Mouse (Mus musculus) retina, postnatal 7 days (tissue): ENCODE measurements at regions not wholly inside any gene's neighbourhood (a gene's known extent, or its start where the extent isn't known, plus 50 kb on each side); places are given as distances from the start of the nearest gene placed in this dataset.
"Not testable (repeated sequence)": the region's sequence is repeated elsewhere in the genome, so short reads cannot be mapped to it uniquely, and the experiment has no call there.

Experiments
- DNase-seq: peaks from one replicate; pipeline ENCODE4 v3.0.0-alpha.2; 2012; ENCODE audit warnings: low read depth, low spot score

DNA sequence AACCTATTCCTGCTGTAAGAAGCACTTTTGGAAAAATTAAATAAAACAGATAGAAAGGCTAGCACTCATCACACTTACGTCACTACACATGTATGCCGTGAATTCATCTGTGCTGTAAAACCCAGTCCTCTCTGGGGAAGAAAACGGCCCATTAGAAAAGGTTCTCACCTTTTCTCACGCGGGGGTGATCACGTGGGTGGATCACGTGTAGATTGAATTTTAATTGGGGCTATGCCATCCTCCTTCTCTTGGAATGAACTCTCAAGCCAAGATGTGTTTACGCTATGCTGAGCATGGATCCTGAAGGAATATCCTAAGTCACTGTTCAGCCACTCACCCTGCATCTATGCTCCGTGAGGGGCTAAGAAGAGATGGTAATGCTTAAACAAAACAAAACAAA lies 172.8 kb upstream of the Klf14 start:
- DNase-seq, result no peak

DNA sequence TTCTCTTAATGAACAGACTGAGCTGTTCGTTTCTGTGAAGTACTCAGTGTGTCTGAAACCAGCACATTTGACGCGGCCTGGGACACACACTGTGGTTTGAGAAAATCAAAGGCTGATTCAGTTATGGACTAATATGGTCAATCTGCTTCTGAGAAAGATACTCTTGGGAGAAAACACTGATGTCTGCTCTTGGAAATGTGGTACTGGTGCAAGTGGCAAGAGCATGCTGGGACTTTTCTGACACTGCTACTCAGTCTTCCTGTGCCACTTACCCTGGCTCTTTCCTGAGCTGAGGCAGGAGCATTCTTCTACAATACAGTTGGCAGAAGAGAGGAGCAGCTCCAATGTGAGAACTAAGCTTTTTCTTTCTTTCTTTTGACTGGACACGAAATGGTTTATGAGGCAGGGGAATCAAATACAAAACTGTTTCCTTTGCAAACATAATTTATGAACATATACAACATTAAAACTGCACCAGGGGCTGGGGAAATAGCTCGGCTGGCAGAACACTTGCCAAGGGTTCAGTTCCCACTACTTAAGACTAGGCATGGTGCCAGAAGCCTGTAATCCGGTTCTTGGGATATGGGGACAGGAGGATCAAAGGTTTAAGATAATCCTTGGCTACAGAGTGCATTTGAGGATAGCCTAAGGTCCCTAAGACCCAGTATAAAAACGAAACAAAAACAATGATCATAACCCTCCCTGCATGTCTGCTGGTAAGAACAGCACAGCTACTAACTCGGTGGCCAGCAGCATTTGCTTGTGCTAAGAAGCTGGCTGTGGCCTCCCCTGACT lies 173.7 kb upstream of the Klf14 start:
- DNase-seq, result peak; percentile 81

DNA sequence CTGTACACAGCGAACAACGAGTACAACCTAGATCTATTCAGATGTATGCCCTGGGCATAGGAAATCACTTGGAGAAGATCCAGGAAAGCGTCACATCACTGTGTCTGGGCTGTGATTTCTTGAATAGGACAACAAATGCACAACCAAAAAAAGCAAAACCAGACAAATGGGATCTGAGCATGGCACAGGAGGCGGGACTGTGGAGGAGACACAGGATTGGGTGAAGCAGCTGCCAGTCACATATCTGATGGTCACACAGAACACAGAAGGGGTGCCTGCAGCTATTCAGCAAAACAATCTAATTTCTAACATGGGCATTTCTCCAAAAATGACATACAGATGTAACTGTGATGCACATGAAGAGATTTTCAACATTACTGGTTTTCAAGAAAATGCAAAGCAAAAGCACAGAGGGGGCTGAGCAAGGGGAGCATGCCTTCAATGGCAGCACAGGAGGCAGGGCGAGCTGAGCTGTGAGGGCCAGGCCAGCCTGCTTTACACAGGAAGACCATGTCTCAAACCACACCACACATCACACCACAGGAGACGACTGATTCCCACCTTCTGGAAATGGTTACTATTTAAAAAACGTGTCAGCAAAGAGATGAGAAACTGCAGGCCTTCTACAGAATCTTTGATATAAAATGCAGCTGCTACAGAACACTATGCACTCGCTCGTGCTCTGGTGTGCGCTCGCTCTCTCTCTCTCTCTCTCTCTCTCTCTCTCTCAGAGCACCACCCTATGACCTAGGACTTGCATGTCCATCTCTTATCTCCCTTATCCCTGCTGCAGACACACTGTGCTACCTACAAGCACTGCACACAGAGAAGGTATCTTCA lies 175.2 kb upstream of the Klf14 start:
- no peak for DNase-seq

DNA sequence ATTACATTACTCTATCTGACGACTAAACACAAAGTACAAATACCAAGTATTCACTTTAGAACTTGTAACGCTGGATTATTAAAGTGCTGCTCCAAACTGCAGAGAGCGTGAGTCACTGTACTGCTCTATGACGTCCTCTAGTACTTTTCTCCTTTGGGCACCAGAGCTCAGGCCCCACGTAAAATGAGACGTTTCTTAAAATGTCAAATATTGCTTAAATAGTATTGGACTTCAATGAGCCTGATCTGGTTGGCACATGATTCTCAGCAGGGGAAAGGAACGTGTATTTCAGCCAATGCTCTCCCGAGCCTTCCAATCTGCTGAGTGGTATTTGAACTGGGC lies 175.8 kb upstream of the Klf14 start:
- no peak for DNase-seq

DNA sequence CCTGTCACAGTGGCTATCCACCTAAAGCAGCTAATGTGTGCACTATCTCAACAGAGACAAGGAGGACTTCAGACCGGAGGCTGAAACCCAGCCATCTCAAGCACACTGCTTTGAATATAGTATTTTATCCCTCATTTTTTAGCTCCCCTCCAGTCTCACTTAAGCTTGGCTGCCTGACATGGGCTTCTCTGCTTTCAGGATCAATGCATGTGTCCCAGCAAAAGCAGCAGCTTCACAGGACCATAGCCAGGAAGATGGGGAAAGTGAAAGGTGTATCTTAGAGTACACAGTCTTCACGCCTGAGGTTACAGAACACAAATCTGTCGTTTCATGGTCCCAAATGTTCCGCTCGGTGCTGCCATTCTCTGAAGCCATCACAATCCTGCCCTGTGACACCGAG lies 176.7 kb upstream of the Klf14 start:
- no peak for DNase-seq

DNA sequence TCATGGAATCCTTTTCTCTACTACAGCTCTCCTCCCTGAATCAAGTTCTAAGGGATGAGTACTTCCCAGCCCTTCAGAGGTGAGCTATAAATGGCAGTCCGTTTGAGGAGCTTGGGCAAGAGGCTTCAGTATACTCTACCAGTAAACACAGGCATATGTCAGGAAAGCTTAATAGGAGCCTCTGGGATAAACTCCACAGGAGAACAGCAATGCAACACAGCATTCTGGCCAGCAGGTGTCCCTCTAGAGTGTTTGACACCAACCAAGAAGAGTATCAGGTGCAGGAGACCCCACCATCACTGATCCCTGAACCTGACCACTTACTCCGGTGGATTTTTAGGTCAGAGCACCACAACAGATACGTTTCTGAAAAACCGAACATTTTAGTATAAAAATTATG lies 178.0 kb upstream of the Klf14 start:
- DNase-seq, result peak; percentile 29

DNA sequence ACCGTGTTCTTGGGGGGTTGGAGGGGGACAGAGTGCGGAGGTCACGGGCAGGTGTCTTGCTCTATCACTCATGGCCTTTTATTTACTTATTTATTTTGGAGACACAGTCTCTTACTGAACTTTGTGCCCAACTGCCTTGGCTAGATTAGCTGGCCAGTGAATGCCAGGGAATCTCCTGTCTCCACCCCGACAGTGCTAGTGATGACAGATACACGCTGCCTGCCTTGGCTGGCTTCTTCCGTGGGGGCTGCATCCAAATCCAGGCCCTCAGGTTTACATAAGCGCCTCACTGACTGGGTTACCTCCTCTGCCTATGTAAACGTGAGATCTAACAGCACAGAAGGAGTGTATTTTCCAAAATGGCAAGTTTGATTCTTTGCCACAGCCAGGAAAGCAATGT lies 178.5 kb upstream of the Klf14 start:
- no peak for DNase-seq

DNA sequence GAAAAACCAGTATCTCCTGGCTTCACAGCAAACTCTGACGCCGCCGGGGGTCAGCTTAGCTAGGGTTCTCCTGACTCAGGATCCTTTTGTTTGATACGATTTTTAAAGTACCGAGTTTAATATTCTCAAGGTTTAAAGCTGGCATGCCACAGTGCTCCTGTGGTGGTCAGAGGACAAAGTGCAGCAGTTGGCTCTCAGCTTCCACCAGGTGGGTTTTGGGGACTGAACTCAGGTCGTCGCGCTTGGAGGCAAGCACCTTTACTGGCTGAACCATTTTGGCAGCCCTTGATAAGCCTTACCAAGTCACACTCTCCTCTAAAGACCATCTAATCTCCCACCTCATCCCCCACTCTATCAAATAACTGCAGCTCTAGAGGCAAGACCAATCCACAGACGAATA lies 181.1 kb upstream of the Klf14 start:
- DNase-seq, result no peak

DNA sequence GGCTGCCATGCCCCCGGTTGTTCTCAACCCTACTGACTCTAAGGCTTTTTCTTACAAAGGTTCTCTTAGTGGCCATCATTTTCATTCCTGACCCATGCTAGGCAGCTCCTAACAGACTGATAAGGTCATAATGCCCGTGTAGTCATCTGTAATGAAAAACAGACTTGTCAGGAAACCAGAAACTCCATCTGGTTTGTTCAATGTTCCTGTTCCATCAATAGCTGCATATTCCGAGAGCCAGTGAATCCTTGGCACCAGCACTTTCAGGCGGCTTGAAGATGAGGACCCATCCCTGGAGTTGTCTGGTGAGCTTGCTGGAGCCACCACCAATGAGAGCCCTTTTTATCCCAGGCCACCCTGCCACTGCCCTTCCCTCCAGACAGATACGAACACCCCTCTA lies 181.7 kb upstream of the Klf14 start:
- DNase-seq, result no peak

DNA sequence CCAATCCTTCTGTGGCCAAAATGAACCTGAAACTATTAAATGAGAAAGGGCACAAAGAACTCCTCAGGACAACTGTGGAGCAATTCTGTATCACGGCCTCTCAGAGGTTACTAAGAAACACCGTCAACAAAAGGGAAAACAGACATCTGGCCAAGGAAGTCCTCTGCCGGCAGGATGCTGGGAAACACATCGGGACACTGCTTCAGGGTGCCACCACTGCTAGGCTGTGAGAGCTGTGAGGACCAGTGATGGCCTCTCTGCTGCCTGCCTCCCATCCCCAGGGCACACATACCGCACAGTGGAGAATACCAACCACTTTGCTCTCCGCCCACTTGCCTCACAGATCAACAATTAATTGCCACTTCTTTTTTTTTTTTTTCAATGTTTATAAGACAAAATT lies 182.6 kb upstream of the Klf14 start:
- DNase-seq, result no peak

DNA sequence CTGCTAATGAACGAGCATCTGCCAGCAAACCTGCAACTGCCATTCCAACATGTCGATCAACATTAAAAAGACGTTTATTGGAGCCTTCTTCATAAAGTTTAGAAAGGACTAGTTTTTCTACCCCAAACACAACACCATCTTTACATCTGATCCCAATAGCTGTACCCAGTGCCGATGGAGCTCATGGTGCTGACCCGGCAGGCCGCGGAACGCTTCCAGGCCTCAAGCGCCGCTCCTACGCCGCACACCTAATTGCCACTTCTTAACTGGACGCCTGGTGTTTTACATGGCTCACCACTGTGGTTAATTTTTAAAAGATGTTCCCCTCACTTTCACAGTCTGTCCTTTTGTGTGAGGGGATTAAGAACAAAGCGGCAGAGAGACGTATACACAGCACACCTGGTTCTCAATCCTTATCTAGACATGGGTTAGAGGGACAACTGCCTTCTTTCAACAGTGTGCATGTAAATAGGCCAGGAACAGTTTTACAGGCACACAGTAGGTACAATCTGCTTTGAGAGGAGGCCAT lies 183.7 kb upstream of the Klf14 start:
- DNase-seq, result not testable (repeated sequence)

DNA sequence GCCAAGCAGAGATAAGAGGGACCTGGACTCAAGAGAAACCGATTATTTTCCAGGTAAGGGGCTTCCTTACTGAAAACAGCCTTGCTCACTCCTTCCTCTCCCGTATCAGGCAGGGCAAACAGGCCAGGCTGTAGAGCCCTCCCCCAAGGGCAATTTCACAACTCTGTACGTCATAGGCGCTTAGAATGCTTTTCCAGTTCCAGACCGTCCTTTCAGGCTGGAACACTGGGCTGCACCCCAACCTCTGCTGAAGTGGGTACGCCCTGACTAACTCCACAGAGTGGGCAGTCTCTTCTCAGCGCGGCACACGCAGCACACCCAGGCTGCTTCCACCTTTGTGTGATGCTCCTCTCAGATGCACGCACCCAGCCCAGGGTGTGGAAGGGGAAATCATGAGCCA lies 186.8 kb upstream of the Klf14 start:
- no peak for DNase-seq

DNA sequence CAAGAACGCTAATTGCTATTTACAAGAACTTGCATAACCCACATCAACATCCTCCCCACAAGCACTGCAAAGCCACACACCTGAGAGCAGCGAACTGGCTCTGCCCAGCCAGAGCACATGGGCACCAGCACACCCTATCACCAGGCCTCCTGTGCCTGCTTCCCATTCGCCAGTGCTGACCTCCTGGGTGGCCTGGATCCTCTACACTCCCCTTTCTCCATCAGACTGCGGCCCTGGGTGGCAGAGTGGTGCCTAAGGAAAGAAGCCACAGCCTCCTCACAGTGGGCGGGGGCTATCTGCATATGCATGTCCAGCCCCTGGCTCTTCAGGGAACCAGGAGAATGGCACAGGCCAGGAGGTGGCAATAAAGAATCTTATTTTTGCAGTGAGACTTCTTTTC lies 187.9 kb upstream of the Klf14 start:
- DNase-seq, result no peak

DNA sequence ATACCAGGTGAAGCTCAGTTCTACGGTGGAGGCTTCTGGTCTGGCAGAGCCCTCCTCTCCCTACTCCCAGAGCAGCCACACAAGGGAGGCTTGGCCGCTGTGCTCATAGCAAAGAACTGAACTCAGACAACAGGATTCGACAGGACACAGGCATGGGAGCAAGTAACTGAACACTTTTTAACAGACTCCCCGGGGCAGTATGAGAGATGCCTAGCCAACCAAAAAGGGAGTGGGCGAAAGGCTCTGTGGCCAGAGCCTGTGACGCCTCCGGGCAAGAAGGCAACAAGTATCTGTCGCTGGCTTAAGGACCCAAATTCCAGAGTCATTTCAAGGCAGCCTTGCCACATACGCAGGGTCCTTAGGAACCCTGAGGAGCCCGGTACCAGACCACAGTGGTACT lies 188.8 kb upstream of the Klf14 start:
- no peak for DNase-seq

DNA sequence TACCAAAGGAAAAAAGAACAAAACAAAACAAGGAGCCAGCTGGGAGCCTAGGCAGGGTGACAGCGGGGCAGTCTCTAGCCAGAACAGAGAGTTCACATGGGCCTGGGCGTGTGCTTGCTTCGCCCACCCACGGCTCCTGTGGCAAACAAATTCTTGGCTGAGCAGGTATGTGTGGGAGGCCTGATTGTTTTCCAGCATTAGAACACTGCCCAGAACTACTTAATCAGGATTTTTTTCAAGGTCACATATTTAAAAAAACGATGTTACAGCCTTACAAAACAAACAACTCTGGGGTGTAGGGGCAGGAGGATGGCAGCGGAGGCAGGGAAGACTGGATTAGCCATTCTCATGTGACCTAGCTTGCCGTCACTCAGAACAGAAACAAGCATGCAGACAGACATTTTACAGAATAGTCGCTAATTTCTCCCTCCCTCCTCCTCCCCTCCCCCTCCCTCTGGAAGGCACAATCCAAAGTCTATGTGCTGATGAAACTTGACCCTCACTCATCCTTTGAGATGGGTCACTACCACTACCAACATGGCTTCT lies 189.5 kb upstream of the Klf14 start:
- DNase-seq, result no peak

DNA sequence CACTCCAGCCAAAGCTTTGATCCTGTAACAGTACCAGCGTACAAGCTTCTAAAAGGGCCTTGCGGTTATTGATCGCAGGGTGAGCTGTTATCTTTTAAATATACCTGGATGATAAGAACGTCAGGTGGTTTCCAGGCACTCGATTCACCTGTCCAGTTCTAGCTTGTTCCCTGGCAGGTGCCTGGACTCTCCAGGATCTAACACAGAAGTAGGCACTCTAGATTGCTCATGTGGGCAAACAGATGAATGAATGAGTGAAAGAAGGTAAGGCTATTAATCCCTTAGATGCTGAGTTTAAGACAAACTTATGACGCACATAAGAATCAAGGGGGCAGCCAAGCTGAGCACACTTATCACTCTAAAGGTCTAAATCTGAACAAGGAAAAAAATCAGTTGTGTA lies 190.3 kb upstream of the Klf14 start:
- DNase-seq, result no peak

DNA sequence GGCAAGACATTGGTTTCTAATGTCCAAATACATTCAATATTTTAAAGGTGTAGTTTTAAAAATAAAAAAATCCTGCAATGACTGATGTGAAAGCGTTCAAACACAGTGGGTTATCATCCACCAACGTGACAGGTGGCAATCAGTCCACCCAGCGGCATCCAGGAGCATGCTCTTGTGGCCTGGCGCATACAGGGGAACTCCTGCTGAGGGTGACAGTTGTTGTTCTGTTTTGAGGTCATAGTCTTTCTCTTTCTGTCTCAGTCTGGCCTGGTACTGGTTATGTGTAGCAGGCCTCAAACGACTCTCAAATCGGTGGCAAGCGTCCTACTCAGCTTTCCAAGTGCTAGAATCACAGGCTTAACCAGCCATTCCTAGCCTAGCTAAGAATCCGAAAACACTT lies 191.5 kb upstream of the Klf14 start:
- DNase-seq, result no peak

DNA sequence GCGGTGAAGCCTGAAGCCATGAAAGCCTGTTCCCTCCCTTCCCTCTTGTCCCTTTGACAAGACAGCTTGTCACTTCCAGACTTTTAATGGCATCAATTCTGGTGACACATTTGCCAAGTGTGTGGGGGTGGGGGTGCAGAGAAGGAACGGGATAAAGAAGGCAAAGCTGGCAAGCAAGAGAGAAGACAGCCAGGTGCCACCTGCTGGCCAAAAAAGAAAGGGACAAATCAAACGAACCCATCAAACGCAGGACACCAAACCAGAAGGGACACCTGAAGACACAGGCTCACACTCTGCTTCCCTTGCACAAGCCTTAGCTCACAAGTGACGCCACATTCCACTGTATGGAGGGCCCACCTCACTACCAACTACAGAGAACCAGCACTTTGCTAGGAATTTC lies 197.0 kb upstream of the Klf14 start:
- peak; percentile 48 for DNase-seq

DNA sequence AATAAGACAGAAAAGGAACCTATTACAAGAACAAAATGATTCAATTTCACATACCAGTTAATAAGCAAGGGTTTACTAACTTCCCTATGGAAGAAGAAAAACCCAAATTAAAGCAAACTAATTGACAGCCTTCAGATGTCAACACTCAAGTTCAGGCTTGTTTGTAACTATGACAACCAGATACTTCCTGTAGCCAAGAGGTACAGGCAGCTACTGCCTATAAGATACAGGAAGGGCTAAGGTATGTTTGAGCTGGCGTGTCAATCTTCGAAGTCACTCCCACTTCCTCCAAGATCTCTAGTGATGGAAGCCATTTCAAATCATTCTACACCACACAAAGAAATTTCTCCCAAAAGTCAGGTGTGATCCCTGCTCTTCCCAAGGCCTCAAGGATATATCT lies 198.1 kb upstream of the Klf14 start:
- DNase-seq, result no peak

DNA sequence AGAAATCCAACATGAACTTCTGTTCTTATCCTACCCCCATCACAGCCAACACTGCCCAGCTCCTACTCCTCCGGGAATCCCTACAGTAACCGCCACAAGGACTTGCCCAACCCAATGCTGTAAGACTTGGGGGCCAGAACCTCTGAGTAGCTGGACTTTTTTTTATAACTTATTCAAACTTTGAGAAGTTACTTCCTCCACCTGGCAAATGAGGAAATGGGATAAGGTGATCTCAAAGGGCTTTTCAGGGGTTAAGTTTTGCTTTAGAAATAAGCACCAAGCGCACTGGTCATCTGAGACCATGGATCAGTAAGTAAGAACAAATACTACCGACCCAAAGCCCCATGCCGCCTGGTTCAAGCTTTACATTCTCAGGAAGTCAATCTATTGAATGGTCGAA lies 198.6 kb upstream of the Klf14 start:
- DNase-seq, result no peak

DNA sequence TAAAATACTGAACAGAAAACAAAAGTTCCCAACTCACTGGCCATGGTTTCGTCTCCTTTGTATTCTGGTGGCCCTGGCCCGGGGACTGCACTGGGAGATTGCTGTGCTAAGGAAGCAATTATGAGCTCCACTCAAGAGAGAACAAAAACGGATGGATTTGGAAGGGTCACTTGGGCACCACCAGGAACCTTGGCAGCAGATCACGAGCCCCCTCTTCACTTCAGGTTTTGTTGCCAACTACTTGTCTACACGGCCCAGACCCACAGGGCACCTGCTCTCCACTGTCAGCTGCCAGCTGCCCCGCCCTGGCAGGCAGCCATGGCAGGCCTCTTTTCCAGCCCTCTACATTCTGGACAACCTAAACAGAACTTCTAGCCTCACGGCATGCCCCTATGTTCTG lies 199.8 kb upstream of the Klf14 start:
- no peak for DNase-seq

DNA sequence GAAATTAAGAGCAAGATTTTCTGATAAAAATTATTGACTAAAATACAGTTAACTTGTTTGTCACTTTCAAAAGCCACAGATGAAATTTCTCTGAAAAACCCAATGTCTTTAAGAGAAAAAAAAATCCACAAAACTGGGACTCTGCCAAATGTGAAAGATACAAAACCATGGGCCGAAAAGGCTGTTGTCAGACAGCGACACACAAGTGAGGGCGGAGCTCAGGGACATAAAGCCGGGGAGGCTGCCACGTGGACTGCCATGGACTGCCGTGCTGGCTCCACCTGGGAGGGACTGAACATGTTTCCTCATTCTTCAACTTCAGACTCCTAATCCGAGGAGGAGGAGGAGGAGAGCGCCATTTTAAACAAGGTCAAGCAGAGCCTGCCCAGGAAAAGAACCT lies 200.4 kb upstream of the Klf14 start:
- DNase-seq, result no peak
